Mouse (Mus musculus) hindbrain, embryonic 11.5 days (tissue): ENCODE data around the gene Cd3eap. TPM values are rescaled to one million over a fixed set of nuclear protein-coding genes. Genes with fewer than 3 reads are reported as not detected.

Source experiments
- ATAC-seq: fragments of 200-750 bp; cut with Nextera tagmentation; 2 replicates; pipeline ENCODE4 v1.8.0; 2017; ENCODE audit warnings: mild to moderate bottlenecking, moderate TSS enrichment, moderate library complexity; ENCODE audit not compliant: low FRiP score
- DNase-seq: peaks from one replicate; pipeline ENCODE4 v3.0.0-alpha.2; 2015; ENCODE audit warnings: low spot score
- H3K27ac ChIP-seq: fragments of 300-500 bp; sonication (generic); 2 replicates; pipeline ENCODE4 v1.5.1; 2014; ENCODE audit warnings: mild to moderate bottlenecking, low read depth, low read length
- H3K27me3 ChIP-seq: fragments of 300-500 bp; sonication (generic); 2 replicates; pipeline ENCODE4 v1.6.1; 2014; ENCODE audit warnings: mild to moderate bottlenecking, low read length, moderate library complexity, mixed read lengths; ENCODE audit not compliant: control insufficient read depth, insufficient read depth
- H3K36me3 ChIP-seq: fragments of 300-500 bp; sonication (generic); 2 replicates; pipeline ENCODE4 v1.6.1; 2014; ENCODE audit warnings: mild to moderate bottlenecking, low read length, moderate library complexity, mixed read lengths; ENCODE audit not compliant: control insufficient read depth, insufficient read depth
- H3K4me1 ChIP-seq: fragments of 300-500 bp; sonication (generic); replicated peaks from 2 replicates; pipeline ENCODE4 v1.6.1; 2014; ENCODE audit warnings: low read length, mixed read lengths; ENCODE audit not compliant: control insufficient read depth, insufficient read depth
- H3K4me2 ChIP-seq: fragments of 300-500 bp; sonication (generic); replicated peaks from 2 replicates; pipeline ENCODE4 v1.6.1; 2014; ENCODE audit warnings: mild to moderate bottlenecking, low read depth, low read length
- H3K4me3 ChIP-seq: fragments of 300-500 bp; sonication (generic); 2 replicates; pipeline ENCODE4 v1.5.1; 2014; ENCODE audit warnings: low read depth, low read length
- H3K9ac ChIP-seq: fragments of 300-500 bp; sonication (generic); 2 replicates; pipeline ENCODE4 v1.6.1; 2014; ENCODE audit warnings: low read depth, low read length
- H3K9me3 ChIP-seq: fragments of 300-500 bp; sonication (generic); 2 replicates; pipeline ENCODE4 v1.6.1; 2016; ENCODE audit warnings: low read length; ENCODE audit not compliant: control insufficient read depth
- WGBS: fragments of 180-500 bp; shearing (Covaris S2); extraction: QIAGEN DNeasy Blood & Tissue Kit; methylation state at CpG from one replicate; pipeline ENCODE4 v1.1.7; 2014; 5-methylcytosine and 5-hydroxymethylcytosine counted together
- polyA plus RNA-seq: library from polyadenylated mRNA; unstranded; fragments of >200 nt; fragmentation: Nextera tagmentation; extraction: Ambion mirVana; gene quantifications from 2 replicates; pipeline ENCODE4 v1.2.1, GENCODE M21; 2014

Gene Cd3eap
- polyA plus RNA-seq, 1 experiment from 2014 or later = 14.7 TPM

GRCm38 (mm10) chr7:19343210-19343808, 16.0 kb downstream of the Cd3eap start:
- no peak overlapping the region for H3K4me2 ChIP-seq
- 2% methylated on average over 11 of the region's 11 CpGs for WGBS

GRCm38 (mm10) chr7:19342481-19343027, 16.7 kb downstream of the Cd3eap start:
- 0 out of 2 replicates have a peak, but pooled peaks cover 5% of the 10 kb centered on the region for H3K4me1 ChIP-seq
- H3K9ac ChIP-seq = peak overlapping the region; percentile 46
- H3K9me3 ChIP-seq = no peaks in the 10 kb centered on the region
- no peak overlapping the region for H3K27ac ChIP-seq
- peak overlapping the region; percentile 88 for H3K4me2 ChIP-seq
- DNase-seq (peak; percentile 94), ATAC-seq (no peak; the same call in 1 of the 2 replicates)
- under 1% methylated on average over 27 of the region's 27 CpGs for WGBS
- H3K36me3 ChIP-seq = no peaks in the 10 kb centered on the region
- H3K4me3 ChIP-seq = peak overlapping the region; percentile 47
- H3K27me3 ChIP-seq = peaks cover 12% of the 10 kb centered on the region

More at GRCm38 (mm10) chr7:19343210-19343808, 16.0 kb downstream of the Cd3eap start:
- H3K27me3 ChIP-seq = peaks cover 12% of the 10 kb centered on the region
- H3K4me3 ChIP-seq = no peak overlapping the region
- no peak overlapping the region for H3K27ac ChIP-seq
- no peak overlapping the region for H3K9ac ChIP-seq
- H3K9me3 ChIP-seq = no peaks in the 10 kb centered on the region
- DNase-seq (peak; percentile 92), ATAC-seq (no peak)
- H3K36me3 ChIP-seq = no peaks in the 10 kb centered on the region
- H3K4me1 ChIP-seq = 0 out of 2 replicates have a peak, but pooled peaks cover 5% of the 10 kb centered on the region

GRCm38 (mm10) chr7:19341761-19342409, 17.4 kb downstream of the Cd3eap start:
- peaks cover 12% of the 10 kb centered on the region for H3K27me3 ChIP-seq
- DNase-seq = peak; percentile 35
- no peaks in the 10 kb centered on the region for H3K36me3 ChIP-seq
- H3K9ac ChIP-seq = peak overlapping the region; percentile 46
- no peak for ATAC-seq
- peak overlapping the region; percentile 47 for H3K4me3 ChIP-seq
- no peak overlapping the region for H3K27ac ChIP-seq
- no peaks in the 10 kb centered on the region for H3K9me3 ChIP-seq
- 0 out of 2 replicates have a peak, but pooled peaks cover 5% of the 10 kb centered on the region for H3K4me1 ChIP-seq
- WGBS = 2% methylated on average over 40 of the region's 41 CpGs
- H3K4me2 ChIP-seq = peak overlapping the region; percentile 88

GRCm38 (mm10) chr7:19341250-19341649, 18.0 kb downstream of the Cd3eap start:
- peaks cover 12% of the 10 kb centered on the region for H3K27me3 ChIP-seq
- no peak overlapping the region for H3K4me2 ChIP-seq
- H3K4me3 ChIP-seq = no peak overlapping the region
- H3K9ac ChIP-seq = peak overlapping the region; percentile 8; the same call in 1 of the 2 replicates
- 0 out of 2 replicates have a peak, but pooled peaks cover 5% of the 10 kb centered on the region for H3K4me1 ChIP-seq
- no peak overlapping the region for H3K27ac ChIP-seq
- DNase-seq = no peak
- H3K36me3 ChIP-seq = no peaks in the 10 kb centered on the region
- H3K9me3 ChIP-seq = no peaks in the 10 kb centered on the region
- 20% methylated on average over 10 of the region's 10 CpGs for WGBS
- ATAC-seq = no peak

- no peak overlapping the region for H3K4me2 ChIP-seq
- 82% methylated on average over 7 of the region's 7 CpGs for WGBS
- ATAC-seq = no peak
- no peaks in the 10 kb centered on the region for H3K36me3 ChIP-seq
- H3K9me3 ChIP-seq = no peaks in the 10 kb centered on the region
- no peak overlapping the region for H3K4me3 ChIP-seq
- H3K4me1 ChIP-seq = 0 out of 2 replicates have a peak, but pooled peaks cover 3% of the 10 kb centered on the region
- no peak overlapping the region for H3K9ac ChIP-seq
- H3K27ac ChIP-seq = no peak overlapping the region
- peaks cover 12% of the 10 kb centered on the region for H3K27me3 ChIP-seq
- no peak for DNase-seq
Measured at GRCm38 (mm10) chr7:19338596-19338995, 20.7 kb downstream of the Cd3eap start.

GRCm38 (mm10) chr7:19338060-19338459, 21.2 kb downstream of the Cd3eap start:
- H3K4me3 ChIP-seq = no peak overlapping the region
- WGBS = 62% methylated on average over 2 of the region's 2 CpGs

GRCm38 (mm10) chr7:19337122-19337521, 22.2 kb downstream of the Cd3eap start:
- no peak for ATAC-seq
- DNase-seq = no peak
- Histone ChIP-seq H3K4me1 (no peaks in the 10 kb centered on the region), H3K4me2 (no peak overlapping the region), H3K4me3 (no peak overlapping the region), H3K36me3 (no peaks in the 10 kb centered on the region), H3K27me3 (peaks cover 11% of the 10 kb centered on the region), H3K9me3 (no peaks in the 10 kb centered on the region), H3K27ac (no peak overlapping the region), H3K9ac (no peak overlapping the region)
- 66% methylated on average over 10 of the region's 10 CpGs for WGBS

More at GRCm38 (mm10) chr7:19338060-19338459, 21.2 kb downstream of the Cd3eap start:
- H3K9me3 ChIP-seq = no peaks in the 10 kb centered on the region
- no peak overlapping the region for H3K9ac ChIP-seq
- no peak for DNase-seq
- H3K27me3 ChIP-seq = peaks cover 12% of the 10 kb centered on the region
- H3K27ac ChIP-seq = no peak overlapping the region
- H3K4me2 ChIP-seq = no peak overlapping the region
- 0 out of 2 replicates have a peak, but pooled peaks cover 3% of the 10 kb centered on the region for H3K4me1 ChIP-seq
- no peaks in the 10 kb centered on the region for H3K36me3 ChIP-seq
- ATAC-seq = no peak

GRCm38 (mm10) chr7:19335583-19335982, 23.7 kb downstream of the Cd3eap start:
- Histone ChIP-seq H3K4me2 (no peak overlapping the region), H3K4me3 (no peak overlapping the region), H3K4me1 (no peaks in the 10 kb centered on the region), H3K9ac (no peak overlapping the region), H3K9me3 (no peaks in the 10 kb centered on the region), H3K36me3 (no peaks in the 10 kb centered on the region), H3K27me3 (no peaks in the 10 kb centered on the region), H3K27ac (no peak overlapping the region)
- 38% methylated on average over 3 of the region's 3 CpGs for WGBS
- DNase-seq (no peak), ATAC-seq (no peak)
